Mouse (Mus musculus) neutrophil, adult 5-6 weeks (primary cell): ENCODE results near the gene Ly6g6c. TPM values are rescaled to one million over a fixed set of nuclear protein-coding genes. Genes with fewer than 3 reads are reported as not detected.
A peak's percentile ranks its signal among the peaks of the same experiment; 100 is the strongest.

Experiments used
- ATAC-seq: fragments of 151-379, 151-347 bp; 2 replicates; pipeline ENCODE4 v1.8.0; 2017; ENCODE audit warnings: mild to moderate bottlenecking, moderate TSS enrichment; ENCODE audit not compliant: insufficient number of reproducible peaks, poor library complexity, low FRiP score, severe bottlenecking; ENCODE audit errors: extremely low read depth
- total RNA-seq: library from RNA; stranded (forward); fragments of 200-1000 nt; gene quantifications from 2 replicates; pipeline ENCODE4 v1.2.3, GENCODE M21; 2017

Gene Ly6g6c
- total RNA-seq, 1 experiment from 2014 or later = not detected

GRCm38 (mm10) chr17:35100196-35100765 lies 35.1 kb downstream of the Ly6g6c start:
- no peak for ATAC-seq

DNA sequence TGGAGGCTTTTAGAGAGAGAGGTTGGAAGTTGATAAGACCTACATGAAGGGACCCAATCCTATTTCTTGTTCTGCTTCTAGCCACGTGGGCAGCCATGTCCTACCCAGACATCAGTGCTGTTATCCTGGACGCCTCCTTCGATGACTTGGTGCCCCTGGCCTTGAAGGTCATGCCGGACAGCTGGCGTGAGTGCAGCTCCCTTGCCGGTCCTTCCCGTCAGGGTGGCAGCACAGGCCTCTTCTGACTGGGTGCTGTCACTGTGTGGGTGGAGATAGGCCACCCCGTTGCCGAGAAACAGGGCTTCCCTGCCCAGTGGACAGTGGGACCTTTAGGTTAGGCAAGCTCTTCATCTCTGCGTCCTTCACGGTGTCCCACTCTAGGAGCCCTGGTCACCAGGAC lies 36.0 kb downstream of the Ly6g6c start:
- ATAC-seq = no peak

DNA sequence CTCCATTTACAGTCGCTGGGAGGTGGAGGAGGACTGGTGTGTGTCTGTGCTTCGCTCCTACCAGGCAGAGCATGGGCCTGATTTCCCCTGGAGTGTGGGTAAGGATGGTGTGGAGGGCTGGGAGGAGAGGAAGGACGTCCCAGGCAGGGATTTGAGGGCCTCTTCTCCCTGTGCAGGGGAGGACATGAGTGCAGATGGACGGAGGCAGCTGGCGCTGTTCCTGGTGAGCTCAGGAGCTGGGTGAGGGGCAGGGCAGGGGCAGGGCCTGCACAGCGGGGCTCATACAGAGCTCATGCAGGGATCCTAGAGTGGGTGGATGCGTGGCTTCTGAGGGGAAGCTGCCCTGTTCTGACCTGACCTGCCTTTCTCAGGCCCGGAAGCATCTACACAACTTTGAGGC lies 37.1 kb downstream of the Ly6g6c start:
- no peak for ATAC-seq

DNA sequence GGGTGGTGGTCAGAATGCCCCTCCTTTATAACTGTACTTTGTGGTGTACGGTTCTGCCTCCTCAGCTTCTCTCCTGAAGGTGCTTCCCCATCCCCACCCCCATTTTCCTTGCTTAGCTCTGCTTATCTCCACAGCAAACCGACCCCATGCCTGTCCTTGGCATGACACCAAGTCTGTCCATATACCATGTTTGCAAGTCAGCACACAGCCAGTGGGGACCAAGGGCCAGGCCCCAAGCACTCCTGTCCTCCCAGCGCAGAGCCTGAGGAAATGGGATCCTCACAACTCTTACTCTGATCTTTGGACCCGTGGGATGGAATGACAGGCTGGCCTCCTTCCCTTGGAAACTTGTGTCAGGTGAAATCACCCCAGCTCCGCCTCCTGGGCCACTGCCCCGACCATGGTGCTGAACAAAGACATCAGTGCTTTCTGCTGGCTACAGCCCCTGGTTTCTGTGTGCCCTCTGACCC lies 38.1 kb downstream of the Ly6g6c start:
- ATAC-seq = no peak

DNA sequence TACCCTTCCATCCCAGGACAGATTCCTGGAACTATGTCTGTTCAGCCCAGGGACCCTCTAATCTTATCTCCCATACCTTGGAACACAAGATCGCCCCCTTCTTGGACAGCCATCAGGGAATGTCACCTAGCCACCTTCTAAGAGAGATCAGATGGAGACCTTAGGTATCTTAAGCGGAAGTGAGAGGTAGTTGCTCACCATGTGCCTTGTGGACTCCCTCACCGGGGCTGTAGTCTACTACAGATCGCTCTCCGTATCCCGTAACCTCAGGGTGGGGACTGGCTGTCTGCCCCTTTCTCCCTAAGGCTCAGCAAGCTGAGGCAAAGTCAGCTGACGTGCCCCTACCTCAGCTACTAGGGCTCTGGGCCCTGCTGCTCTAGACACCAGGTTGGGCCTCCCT lies 38.9 kb downstream of the Ly6g6c start:
- ATAC-seq = no peak

- ATAC-seq = no peak
Measured at GRCm38 (mm10) chr17:35104754-35105153, 39.6 kb downstream of the Ly6g6c start.

DNA sequence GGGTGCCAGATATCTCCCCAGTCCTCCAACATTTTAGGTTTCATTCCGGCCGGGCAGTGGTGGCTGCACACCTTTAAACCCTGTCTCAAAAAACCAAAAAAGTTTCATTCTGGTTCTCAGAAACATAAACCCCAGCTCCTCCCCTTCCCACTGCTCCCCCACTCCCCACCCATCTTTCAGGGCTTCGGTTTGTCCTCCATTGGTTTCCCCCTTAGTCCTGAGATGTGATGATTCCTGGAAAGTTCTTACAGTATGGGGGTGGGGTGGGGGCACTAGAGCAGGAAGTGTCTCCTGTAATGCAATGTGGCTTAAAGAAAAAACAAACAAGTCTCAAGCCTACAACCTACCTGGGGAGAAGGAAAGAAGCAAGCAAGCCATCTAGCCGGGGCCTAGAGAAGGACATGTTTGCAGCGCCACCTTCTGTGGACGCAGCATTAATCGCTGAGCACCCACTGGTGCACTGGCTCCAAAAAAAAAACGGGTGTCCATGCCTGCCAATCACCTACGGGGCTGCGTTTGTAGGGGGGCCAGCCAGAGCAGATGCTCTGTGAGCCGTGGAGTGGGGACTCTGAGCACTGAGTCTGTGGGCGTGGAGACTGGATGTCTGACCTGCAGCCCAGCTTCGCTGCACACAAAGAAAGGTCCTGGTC lies 40.7 kb downstream of the Ly6g6c start:
- ATAC-seq = peak; percentile 34; the same call in 1 of the 2 replicates

- ATAC-seq = no peak
Measured at GRCm38 (mm10) chr17:35106522-35106921, 41.3 kb downstream of the Ly6g6c start.

GRCm38 (mm10) chr17:35108097-35108496 lies 42.9 kb downstream of the Ly6g6c start, which contains the start of gene Ly6g5c:
TSS of gene Ly6g5c (plus strand) at chr17:35108279.
- no peak for ATAC-seq

DNA sequence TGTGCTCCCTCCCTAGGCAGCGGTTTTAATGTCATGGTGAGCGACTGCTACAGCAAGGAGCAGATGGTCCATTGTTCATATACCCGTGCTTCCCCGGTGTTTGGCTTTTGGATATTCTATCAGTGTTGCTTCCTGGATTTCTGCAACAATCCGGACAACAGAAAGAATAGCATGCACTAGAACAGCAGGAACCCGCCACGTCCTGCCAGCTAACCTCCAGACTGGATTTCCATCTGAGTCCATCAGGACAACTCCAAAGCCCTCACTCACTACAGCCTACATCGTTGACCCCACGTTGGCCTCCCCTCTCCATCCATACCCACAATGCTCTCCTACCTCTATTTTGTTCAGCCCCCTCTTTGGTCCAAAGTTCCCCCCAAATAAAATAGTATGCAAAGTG lies 46.6 kb downstream of the Ly6g6c start:
- no peak for ATAC-seq

- ATAC-seq = peak; percentile 54; the same call in 1 of the 2 replicates
Measured at GRCm38 (mm10) chr17:35115046-35116019, 50.1 kb downstream of the Ly6g6c start, which contains the start of gene Ly6g5b. TSS of gene Ly6g5b (minus strand) at chr17:35115428.

Other genes starting within 250 kb of the Ly6g6c start
- 23.5 and 39.9 TPM in 2 replicates for gene Stk19, start 228.4 kb upstream of the Ly6g6c start, total RNA-seq
- 36.1 and 45.8 TPM in 2 replicates for gene Dxo, start 228.4 kb upstream of the Ly6g6c start, total RNA-seq
- gene Skiv2l, start 215.2 kb upstream of the Ly6g6c start, total RNA-seq = 79.7 and 92.2 TPM in 2 replicates
- gene Nelfe, start 215.0 kb upstream of the Ly6g6c start, total RNA-seq = 22.6 and 36.0 TPM in 2 replicates
- gene Cfb, start 202.9 kb upstream of the Ly6g6c start, total RNA-seq = 0.58 and 0.98 TPM in 2 replicates
- 2.8 and 3.8 TPM in 2 replicates for gene Zbtb12, start 185.9 kb upstream of the Ly6g6c start, total RNA-seq
- gene Gm20547, start 183.3 kb upstream of the Ly6g6c start, total RNA-seq = not detected in 2 replicates
- gene C2, start 167.1 kb upstream of the Ly6g6c start, total RNA-seq = not detected in 2 replicates
- gene Ehmt2, start 166.9 kb upstream of the Ly6g6c start, total RNA-seq = 87.4 and 99.7 TPM in 2 replicates
- gene Slc44a4, start 150.9 kb upstream of the Ly6g6c start, total RNA-seq = 0.98 and 1.4 TPM in 2 replicates
- 66.7 and 66.9 TPM in 2 replicates for gene Neu1, start 134.1 kb upstream of the Ly6g6c start, total RNA-seq
- gene Hspa1b, start 106.2 kb upstream of the Ly6g6c start, total RNA-seq = 5.9 and 8.0 TPM in 2 replicates
- not detected in 2 replicates for gene Gm20481, start 95.5 kb upstream of the Ly6g6c start, total RNA-seq
- 5.6 and 6.4 TPM in 2 replicates for gene Hspa1a, start 93.2 kb upstream of the Ly6g6c start, total RNA-seq
- not detected in 2 replicates for gene Hspa1l, start 92.7 kb upstream of the Ly6g6c start, total RNA-seq
- gene Lsm2, start 83.5 kb upstream of the Ly6g6c start, total RNA-seq = 10.1 and 11.4 TPM in 2 replicates
- 243 and 266 TPM in 2 replicates for gene Vars, start 64.4 kb upstream of the Ly6g6c start, total RNA-seq
- 0.61 and 1.2 TPM in 2 replicates for gene Vwa7, start 48.8 kb upstream of the Ly6g6c start, total RNA-seq
- 2.0 and 2.6 TPM in 2 replicates for gene Sapcd1, start 37.4 kb upstream of the Ly6g6c start, total RNA-seq
- gene Msh5, start 18.6 kb upstream of the Ly6g6c start, total RNA-seq = 4.7 and 7.0 TPM in 2 replicates
- 394 and 439 TPM in 2 replicates for gene Clic1, start 15.4 kb upstream of the Ly6g6c start, total RNA-seq
- gene Ddah2, start 6.4 kb upstream of the Ly6g6c start, total RNA-seq = 4.5 and 8.1 TPM in 2 replicates
- 1.5 and 2.1 TPM in 2 replicates for gene Mpig6b, start 796 bp downstream of the Ly6g6c start, total RNA-seq
- gene Ly6g6e, start 11.5 kb downstream of the Ly6g6c start, total RNA-seq = not detected in 2 replicates
- gene Ly6g6d, start 12.7 kb downstream of the Ly6g6c start, total RNA-seq = not detected in 2 replicates
- gene Ly6g6f, start 20.2 kb downstream of the Ly6g6c start, total RNA-seq = 0.49 TPM in 1 of 2 replicates, not detected in the other
- 33.2 and 43.8 TPM in 2 replicates for gene Abhd16a, start 23.9 kb downstream of the Ly6g6c start, total RNA-seq
- not detected in 2 replicates for gene Ly6g5c, start 42.9 kb downstream of the Ly6g6c start, total RNA-seq
- 0.58 and 1.5 TPM in 2 replicates for gene Ly6g5b, start 50.0 kb downstream of the Ly6g6c start, total RNA-seq
- gene Gpank1, start 56.1 kb downstream of the Ly6g6c start, total RNA-seq = 73.7 and 74.5 TPM in 2 replicates
- 214 and 240 TPM in 2 replicates for gene Csnk2b, start 56.7 kb downstream of the Ly6g6c start, total RNA-seq
- 36.5 and 48.5 TPM in 2 replicates for gene D17H6S53E, start 61.0 kb downstream of the Ly6g6c start, total RNA-seq
- gene Apom, start 66.7 kb downstream of the Ly6g6c start, total RNA-seq = 0.58 TPM in 1 of 2 replicates, not detected in the other
- gene Bag6, start 69.8 kb downstream of the Ly6g6c start, total RNA-seq = 159 and 160 TPM in 2 replicates
- gene Prrc2a, start 99.5 kb downstream of the Ly6g6c start, total RNA-seq = 73.3 and 76.1 TPM in 2 replicates
- gene Aif1, start 110.7 kb downstream of the Ly6g6c start, total RNA-seq = 5.3 and 8.0 TPM in 2 replicates
- gene Lst1, start 123.1 kb downstream of the Ly6g6c start, total RNA-seq = 534 and 685 TPM in 2 replicates
- gene Ltb, start 129.1 kb downstream of the Ly6g6c start, total RNA-seq = 212 and 285 TPM in 2 replicates
- gene Tnf, start 136.6 kb downstream of the Ly6g6c start, total RNA-seq = 16.4 and 18.2 TPM in 2 replicates
- gene Lta, start 140.0 kb downstream of the Ly6g6c start, total RNA-seq = 6.6 and 9.9 TPM in 2 replicates
- 2.1 TPM in 1 of 2 replicates, not detected in the other for gene Gm16181, start 155.4 kb downstream of the Ly6g6c start, total RNA-seq
- gene Atp6v1g2, start 168.3 kb downstream of the Ly6g6c start, total RNA-seq = 5.0 and 6.5 TPM in 2 replicates
- gene Nfkbil1, start 170.4 kb downstream of the Ly6g6c start, total RNA-seq = 10.8 and 11.3 TPM in 2 replicates
- gene Ddx39b, start 176.4 kb downstream of the Ly6g6c start, total RNA-seq = 156 and 158 TPM in 2 replicates
- 2,114 and 2,381 TPM in 2 replicates for gene H2-D1, start 197.3 kb downstream of the Ly6g6c start, total RNA-seq